Mouse (Mus musculus) forebrain, embryonic 10.5 days (tissue): ENCODE measurements around the gene Sez6l. TPM values are rescaled to one million over a fixed set of nuclear protein-coding genes. Genes with fewer than 3 reads are reported as not detected.
A peak's percentile ranks its signal among the peaks of the same experiment; 100 is the strongest.

Experiments
- DNase-seq: peaks from one replicate; pipeline ENCODE4 v3.0.0-alpha.2; 2017; ENCODE audit warnings: low spot score; ENCODE audit errors: extremely low spot score
- H3K27ac ChIP-seq: fragments of 300-500 bp; sonication (generic); 2 replicates; pipeline ENCODE4 v1.5.1; 2016; ENCODE audit warnings: mild to moderate bottlenecking
- H3K27me3 ChIP-seq: fragments of 300-500 bp; sonication (generic); 2 replicates; pipeline ENCODE4 v1.6.1; 2016; ENCODE audit warnings: mild to moderate bottlenecking; ENCODE audit not compliant: poor library complexity, severe bottlenecking
- H3K36me3 ChIP-seq: fragments of 300-500 bp; sonication (generic); replicated peaks from 2 replicates; pipeline ENCODE4 v1.6.1; 2016; ENCODE audit warnings: mild to moderate bottlenecking, moderate library complexity
- H3K4me1 ChIP-seq: fragments of 300-500 bp; sonication (generic); 2 replicates; pipeline ENCODE4 v1.6.1; 2016
- H3K4me3 ChIP-seq: fragments of 300-500 bp; sonication (generic); 2 replicates; pipeline ENCODE4 v1.5.1; 2016; ENCODE audit warnings: mild to moderate bottlenecking, moderate library complexity
- H3K9me3 ChIP-seq: fragments of 300-500 bp; sonication (generic); 2 replicates; pipeline ENCODE4 v1.6.1; 2016; ENCODE audit warnings: mild to moderate bottlenecking, moderate library complexity
- WGBS: fragments of 180-500 bp; shearing (Covaris S2); methylation state at CpG from one replicate; pipeline ENCODE4 v1.1.7; 2016; 5-methylcytosine and 5-hydroxymethylcytosine counted together
- polyA plus RNA-seq: library from polyadenylated mRNA; unstranded; fragments of >200 nt; fragmentation: Nextera tagmentation; extraction: Ambion mirVana; gene quantifications from 2 replicates; pipeline ENCODE4 v1.2.1, GENCODE M21; 2016

Sez6l gene
- polyA plus RNA-seq, 1 experiment from 2014 or later = 1.4 TPM

- H3K27ac ChIP-seq = no peak overlapping the region
- WGBS = 70% methylated on average over 11 of the region's 11 CpGs
- no peaks in the 10 kb centered on the region for H3K27me3 ChIP-seq
- no peak overlapping the region for H3K4me3 ChIP-seq
- DNase-seq = no peak
- no peaks in the 10 kb centered on the region for H3K36me3 ChIP-seq
- H3K4me1 ChIP-seq = peaks cover 35% of the 10 kb centered on the region
- H3K9me3 ChIP-seq = no peaks in the 10 kb centered on the region
These were observed 23.4 kb upstream of the Sez6l start for GRCm38 (mm10) chr5:112600309-112600939.

- no peak for DNase-seq
- Histone ChIP-seq H3K9me3 (no peaks in the 10 kb centered on the region), H3K36me3 (no peaks in the 10 kb centered on the region), H3K4me3 (no peak overlapping the region), H3K4me1 (peaks cover 35% of the 10 kb centered on the region), H3K27me3 (no peaks in the 10 kb centered on the region), H3K27ac (no peak overlapping the region)
- WGBS = 88% methylated on average over 6 of the region's 6 CpGs
These were observed 22.7 kb upstream of the Sez6l start for GRCm38 (mm10) chr5:112599538-112600308.

GRCm38 (mm10) chr5:112597876-112598275 is 20.9 kb upstream of the Sez6l start:
- no peaks in the 10 kb centered on the region for H3K9me3 ChIP-seq
- H3K36me3 ChIP-seq = no peaks in the 10 kb centered on the region
- no peak overlapping the region for H3K27ac ChIP-seq
- H3K4me1 ChIP-seq = peaks cover 23% of the 10 kb centered on the region
- H3K4me3 ChIP-seq = no peak overlapping the region
- no peak for DNase-seq
- 88% methylated on average over 6 of the region's 6 CpGs for WGBS
- H3K27me3 ChIP-seq = no peaks in the 10 kb centered on the region

GRCm38 (mm10) chr5:112597307-112597706 is 20.3 kb upstream of the Sez6l start:
- no peak for DNase-seq
- Histone ChIP-seq H3K27me3 (no peaks in the 10 kb centered on the region), H3K27ac (no peak overlapping the region), H3K36me3 (no peaks in the 10 kb centered on the region), H3K4me3 (no peak overlapping the region), H3K9me3 (no peaks in the 10 kb centered on the region), H3K4me1 (peaks cover 23% of the 10 kb centered on the region)
- WGBS = 89% methylated on average over 2 of the region's 2 CpGs

- WGBS = 90% methylated on average over 9 of the region's 9 CpGs
- no peak for DNase-seq
- Histone ChIP-seq H3K4me3 (no peak overlapping the region), H3K4me1 (peaks cover 23% of the 10 kb centered on the region), H3K36me3 (no peaks in the 10 kb centered on the region), H3K27ac (no peak overlapping the region), H3K27me3 (no peaks in the 10 kb centered on the region; the same call in 1 of the 2 replicates), H3K9me3 (no peaks in the 10 kb centered on the region)
These were observed 19.7 kb upstream of the Sez6l start for GRCm38 (mm10) chr5:112596729-112597128.

- DNase-seq = no peak
- Histone ChIP-seq H3K27ac (0 out of 2 replicates have a peak overlapping the region, but pooled peaks have one; percentile 17), H3K4me1 (peaks cover 23% of the 10 kb centered on the region), H3K4me3 (no peak overlapping the region), H3K27me3 (no peaks in the 10 kb centered on the region; the same call in 1 of the 2 replicates), H3K9me3 (no peaks in the 10 kb centered on the region), H3K36me3 (no peaks in the 10 kb centered on the region)
- 74% methylated on average over 7 of the region's 7 CpGs for WGBS
These were observed 19.0 kb upstream of the Sez6l start for GRCm38 (mm10) chr5:112595701-112596632.

GRCm38 (mm10) chr5:112591706-112592105 is 14.7 kb upstream of the Sez6l start:
- Histone ChIP-seq H3K4me3 (no peak overlapping the region), H3K27me3 (no peaks in the 10 kb centered on the region; the same call in 1 of the 2 replicates), H3K4me1 (peaks cover 17% of the 10 kb centered on the region), H3K9me3 (no peaks in the 10 kb centered on the region), H3K27ac (no peak overlapping the region), H3K36me3 (no peaks in the 10 kb centered on the region)
- 58% methylated on average over 1 of the region's 1 CpGs for WGBS
- DNase-seq = no peak

- WGBS = 47% methylated on average over 6 of the region's 6 CpGs
- no peak overlapping the region for H3K27ac ChIP-seq
- no peaks in the 10 kb centered on the region for H3K36me3 ChIP-seq
- peaks cover 29% of the 10 kb centered on the region for H3K27me3 ChIP-seq
- no peak for DNase-seq
- no peaks in the 10 kb centered on the region for H3K9me3 ChIP-seq
- peaks cover 29% of the 10 kb centered on the region for H3K4me1 ChIP-seq
- no peak overlapping the region for H3K4me3 ChIP-seq
These were observed 9.1 kb upstream of the Sez6l start for GRCm38 (mm10) chr5:112586071-112586470.

- Histone ChIP-seq H3K27ac (no peak overlapping the region), H3K4me3 (no peak overlapping the region), H3K9me3 (no peaks in the 10 kb centered on the region), H3K27me3 (peaks cover 47% of the 10 kb centered on the region), H3K36me3 (no peaks in the 10 kb centered on the region), H3K4me1 (peaks cover 29% of the 10 kb centered on the region)
- no peak for DNase-seq
- WGBS = 95% methylated on average over 4 of the region's 4 CpGs
These were observed 7.3 kb upstream of the Sez6l start for GRCm38 (mm10) chr5:112584155-112584769.

GRCm38 (mm10) chr5:112583304-112583703 is 6.3 kb upstream of the Sez6l start:
- Histone ChIP-seq H3K27ac (peak overlapping the region; percentile 49), H3K36me3 (no peaks in the 10 kb centered on the region), H3K4me1 (peaks cover 29% of the 10 kb centered on the region), H3K27me3 (peaks cover 56% of the 10 kb centered on the region), H3K9me3 (no peaks in the 10 kb centered on the region), H3K4me3 (no peak overlapping the region)
- peak; percentile 50 for DNase-seq
- 46% methylated on average over 9 of the region's 9 CpGs for WGBS

- H3K36me3 ChIP-seq = no peaks in the 10 kb centered on the region
- H3K4me3 ChIP-seq = peak overlapping the region; percentile 57; the same call in 1 of the 2 replicates
- 8% methylated on average over 10 of the region's 10 CpGs for WGBS
- peaks cover 53% of the 10 kb centered on the region for H3K4me1 ChIP-seq
- H3K9me3 ChIP-seq = no peaks in the 10 kb centered on the region
- H3K27me3 ChIP-seq = peaks cover 100% of the 10 kb centered on the region
- no peak for DNase-seq
- H3K27ac ChIP-seq = peak overlapping the region; percentile 75; the same call in 1 of the 2 replicates
These were observed 765 bp upstream of the Sez6l start for GRCm38 (mm10) chr5:112577750-112578149.

- H3K27me3 ChIP-seq = peaks cover 96% of the 10 kb centered on the region
- no peaks in the 10 kb centered on the region for H3K36me3 ChIP-seq
- peak overlapping the region; percentile 75 for H3K27ac ChIP-seq
- H3K4me1 ChIP-seq = peaks cover 44% of the 10 kb centered on the region
- WGBS = under 1% methylated on average over 48 of the region's 48 CpGs
- peak overlapping the region; percentile 57 for H3K4me3 ChIP-seq
- peak; percentile 40 for DNase-seq
- H3K9me3 ChIP-seq = no peaks in the 10 kb centered on the region
These were observed 508 bp downstream of the Sez6l start for GRCm38 (mm10) chr5:112576361-112576992.
